Mouse (Mus musculus): ENCODE data around the gene Rnps1.

GRCm38 (mm10) chr17:24407116-24407803 lies 7.1 kb upstream of the Rnps1 start:
- no peak for TF ChIP-seq POLR2A (IDR thresholded peaks at IDR 0.05; ENCODE audit: low read depth, low read length)
- TF ChIP-seq CTCF (IDR thresholded peaks at IDR 0.05; ENCODE audit: extremely low read depth, insufficient read length, insufficient replicate concordance, low read depth, low read length) = no peak
